Mouse (Mus musculus) adrenal gland, adult 8-10 months (tissue): ENCODE results near the gene Id1. TPM values are rescaled to one million over a fixed set of nuclear protein-coding genes. Genes with fewer than 3 reads are reported as not detected.
A peak's percentile ranks its signal among the peaks of the same experiment; 100 is the strongest.

Source experiments
- DNase-seq: peaks from one replicate; pipeline ENCODE4 v3.0.0; 2022
- total RNA-seq, 4 experiments: library from RNA; stranded (reverse); gene quantifications; 2 replicates each; pipeline ENCODE4 v1.2.4; 2022

Gene Id1
- total RNA-seq, 4 experiments from 2014 or later: 38.9 to 74.3 (median 55.1) TPM

DNA sequence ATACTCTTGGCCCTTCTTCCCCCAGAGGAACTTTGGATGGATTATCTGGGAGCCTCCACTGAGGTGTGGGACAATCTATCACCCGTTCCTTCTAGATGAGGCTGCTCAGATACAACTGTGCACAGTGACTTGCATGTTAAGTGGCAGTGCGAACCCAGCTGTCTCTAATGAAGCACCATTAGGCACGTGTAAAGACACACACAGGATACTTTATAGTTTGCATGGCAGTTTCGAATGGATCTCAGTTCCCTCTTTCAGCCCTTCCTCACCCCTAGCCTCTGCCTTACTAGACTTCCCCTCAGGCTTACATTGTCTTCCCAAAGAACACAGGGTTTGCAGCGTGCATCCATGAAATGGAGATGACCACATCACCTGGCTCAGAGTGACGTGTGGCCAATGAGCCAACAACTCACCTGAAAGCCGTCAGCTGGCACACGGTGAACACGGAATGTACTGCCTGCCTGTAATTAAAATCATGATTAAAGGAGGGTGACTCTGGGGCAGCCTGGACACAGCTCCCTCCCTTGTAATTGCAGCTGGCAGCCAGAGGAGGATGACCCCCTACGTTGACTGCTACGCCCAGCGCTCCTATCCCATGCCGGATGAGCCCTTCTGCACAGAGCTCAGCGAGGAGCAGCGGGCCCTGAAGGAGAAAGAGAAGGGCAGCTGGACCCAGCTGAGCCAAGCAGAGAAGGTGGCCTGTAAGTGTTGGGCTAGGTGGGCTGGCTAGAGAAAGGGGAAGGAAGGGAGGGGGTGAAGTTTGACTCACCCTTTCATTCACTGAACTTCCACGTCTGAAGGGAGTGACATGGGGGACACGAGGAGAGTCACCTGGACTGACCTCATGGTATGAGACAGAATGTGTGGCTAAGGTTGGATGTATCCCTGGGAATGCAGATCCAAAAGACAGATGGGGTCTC is 20.7 kb downstream of the Id1 start:
- no peak for DNase-seq

DNA sequence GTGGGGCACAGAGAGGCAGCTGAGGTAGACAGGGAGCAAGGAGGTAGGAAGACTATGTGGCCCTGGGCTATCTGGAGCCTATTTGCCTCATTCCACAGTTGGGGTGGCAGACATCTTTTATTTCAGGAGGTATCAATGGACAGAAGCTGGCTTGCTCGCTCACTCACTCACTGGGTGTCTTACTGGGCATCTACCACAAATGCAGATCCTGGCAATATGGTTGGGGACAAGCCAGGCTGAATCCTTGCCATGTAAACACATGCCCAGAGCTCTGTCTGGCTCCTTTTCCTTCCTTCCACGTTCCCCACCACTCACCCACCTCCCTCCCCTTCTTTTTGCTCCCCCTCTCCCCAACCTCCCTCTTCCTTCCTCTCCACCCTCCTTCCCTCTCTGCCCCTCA is 21.4 kb downstream of the Id1 start:
- DNase-seq: no peak

DNA sequence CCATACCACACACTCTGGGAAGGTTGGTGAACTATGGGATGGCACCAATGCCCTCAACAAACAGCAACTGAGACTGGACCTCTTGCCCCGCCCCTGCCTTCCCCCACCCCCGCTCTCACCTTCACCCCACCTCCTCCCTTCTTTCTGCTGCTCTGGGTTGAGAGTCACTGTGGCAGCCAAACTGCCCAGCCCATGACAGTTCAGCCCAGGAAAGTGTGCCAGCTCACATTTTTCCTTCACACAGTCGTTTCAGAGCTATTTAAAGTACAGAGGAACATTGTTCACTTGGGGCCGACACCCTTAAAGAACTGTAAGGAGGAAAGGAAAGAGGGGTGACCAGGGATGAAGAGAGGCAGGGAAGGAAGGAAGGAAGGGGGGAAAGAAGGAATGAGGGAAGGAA is 22.3 kb downstream of the Id1 start:
- DNase-seq: no peak

DNA sequence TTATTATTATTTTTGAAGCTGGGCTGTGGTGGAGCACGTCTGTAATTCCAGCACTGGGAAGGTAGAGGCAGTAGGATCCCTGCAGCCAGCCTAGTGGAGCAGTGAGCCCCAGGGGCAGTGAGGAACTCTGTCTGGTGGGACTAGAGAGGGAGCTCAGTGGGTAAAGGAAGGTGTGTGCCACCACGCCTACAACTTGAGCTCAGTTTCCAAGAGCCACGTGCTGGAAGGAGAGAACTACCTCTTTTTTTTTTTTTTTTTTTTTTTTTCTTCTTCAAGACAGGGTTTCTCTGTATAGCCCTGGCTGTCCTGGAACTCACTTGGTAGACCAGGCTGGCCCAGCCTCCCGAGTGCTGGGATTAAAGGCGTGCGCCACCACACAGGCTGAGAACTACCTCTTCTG is 27.3 kb downstream of the Id1 start:
- DNase-seq: no peak

DNA sequence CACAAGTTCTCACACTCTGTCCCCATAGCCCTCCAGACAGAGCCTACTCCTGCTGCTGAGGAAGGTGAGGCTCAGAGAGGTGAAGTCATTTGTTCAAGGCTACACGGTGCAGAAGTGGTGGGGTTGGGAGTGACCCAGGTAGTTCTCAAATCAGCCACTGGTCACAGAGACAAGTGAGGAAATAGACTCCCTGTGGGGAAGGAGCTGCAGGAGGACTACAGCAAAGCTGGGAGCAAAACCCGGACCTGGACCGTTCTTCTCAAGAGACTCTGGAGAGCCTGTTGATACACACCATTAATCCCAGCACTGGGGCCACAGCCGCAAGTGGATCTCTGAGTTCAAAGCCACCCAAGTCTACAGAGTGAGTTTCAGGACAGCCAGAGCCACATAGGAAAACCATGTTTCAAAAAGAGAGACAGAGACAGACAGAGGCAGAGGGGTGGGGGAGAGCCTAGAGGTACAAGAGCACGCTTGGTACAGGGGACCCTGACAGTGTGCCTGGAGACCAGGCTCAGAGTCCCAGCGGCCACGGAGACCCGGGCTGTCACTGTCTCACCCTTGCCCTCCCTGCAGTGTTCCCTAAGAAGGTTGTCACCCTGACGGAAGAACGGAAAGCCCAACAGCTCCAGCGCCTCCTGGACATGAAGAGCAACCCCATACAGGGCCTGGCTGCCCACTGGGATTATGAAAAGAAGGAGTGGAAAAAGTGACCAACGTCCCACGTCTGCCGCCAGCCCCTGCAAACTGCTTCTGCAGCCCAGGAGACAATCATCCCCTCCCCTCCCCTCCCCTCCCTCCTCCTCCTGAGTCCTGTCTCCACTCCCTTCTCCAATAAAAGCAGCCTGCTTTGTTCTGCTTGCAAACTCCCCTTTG is 28.4 kb downstream of the Id1 start:
- no peak for DNase-seq

DNA sequence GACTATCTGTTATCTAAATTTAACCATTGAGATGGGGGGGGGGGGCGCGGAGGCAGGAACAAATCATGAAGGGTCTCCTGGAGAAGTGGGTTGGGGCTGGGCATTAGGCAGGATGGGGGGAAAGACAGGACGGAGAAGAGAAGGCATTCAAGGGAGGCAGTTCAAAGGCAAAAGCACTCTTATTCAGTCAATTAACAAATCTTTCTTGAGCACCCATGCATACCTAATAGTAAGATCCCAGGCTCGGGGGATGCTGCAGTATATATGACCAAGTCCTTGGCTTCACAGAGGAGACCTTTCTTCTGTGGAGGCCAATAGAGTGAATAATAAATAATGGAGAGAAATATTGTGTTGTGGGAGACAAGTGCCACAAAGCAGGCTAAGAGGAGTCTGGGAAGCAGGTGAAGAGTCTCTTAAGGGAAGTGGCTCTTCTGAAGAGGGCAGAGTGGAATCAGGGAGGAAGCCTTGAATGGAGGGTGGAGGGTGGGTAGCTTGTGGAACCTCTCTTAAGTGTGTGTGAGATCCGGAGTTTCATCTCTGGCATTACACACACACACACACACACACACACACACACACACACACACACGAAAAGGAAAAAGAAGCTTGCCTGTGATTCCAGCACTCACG is 29.1 kb downstream of the Id1 start:
- DNase-seq: no peak

DNA sequence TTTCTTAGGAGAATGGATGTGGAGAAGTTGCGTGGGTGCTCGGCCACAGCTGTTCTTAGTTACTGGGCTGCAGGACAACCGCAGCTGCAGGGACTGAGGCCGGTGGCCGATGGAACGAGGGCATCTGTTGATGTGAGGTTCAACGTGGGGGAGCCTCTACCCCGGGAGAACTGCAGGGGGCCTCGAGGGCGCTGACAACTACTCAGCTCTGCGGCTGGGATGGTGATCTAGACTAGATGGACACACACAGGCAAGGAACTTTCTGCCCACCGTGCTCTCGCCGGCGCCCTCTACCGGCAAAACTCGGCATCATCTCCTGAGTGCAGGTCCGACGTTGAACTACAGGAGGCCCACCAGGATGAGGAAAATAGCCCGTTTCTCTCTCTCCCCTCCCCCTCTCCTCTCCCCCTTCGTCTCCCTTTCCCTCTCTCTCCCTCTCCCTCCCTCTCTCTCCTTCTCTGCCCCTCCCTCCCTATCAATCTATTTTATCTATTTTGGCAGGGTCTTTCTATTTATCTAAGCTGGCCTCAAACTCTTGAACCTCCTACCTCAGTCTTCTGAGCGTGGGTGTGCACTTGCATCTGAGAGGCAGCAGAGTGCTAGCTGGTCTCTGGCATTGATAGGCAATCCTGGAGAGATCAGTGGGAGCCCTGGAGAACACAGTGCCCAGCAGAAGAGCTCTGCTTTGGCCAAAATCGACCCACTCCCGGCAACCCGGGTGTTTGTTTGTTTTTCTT is 30.5 kb downstream of the Id1 start:
- peak; percentile 79 for DNase-seq

DNA sequence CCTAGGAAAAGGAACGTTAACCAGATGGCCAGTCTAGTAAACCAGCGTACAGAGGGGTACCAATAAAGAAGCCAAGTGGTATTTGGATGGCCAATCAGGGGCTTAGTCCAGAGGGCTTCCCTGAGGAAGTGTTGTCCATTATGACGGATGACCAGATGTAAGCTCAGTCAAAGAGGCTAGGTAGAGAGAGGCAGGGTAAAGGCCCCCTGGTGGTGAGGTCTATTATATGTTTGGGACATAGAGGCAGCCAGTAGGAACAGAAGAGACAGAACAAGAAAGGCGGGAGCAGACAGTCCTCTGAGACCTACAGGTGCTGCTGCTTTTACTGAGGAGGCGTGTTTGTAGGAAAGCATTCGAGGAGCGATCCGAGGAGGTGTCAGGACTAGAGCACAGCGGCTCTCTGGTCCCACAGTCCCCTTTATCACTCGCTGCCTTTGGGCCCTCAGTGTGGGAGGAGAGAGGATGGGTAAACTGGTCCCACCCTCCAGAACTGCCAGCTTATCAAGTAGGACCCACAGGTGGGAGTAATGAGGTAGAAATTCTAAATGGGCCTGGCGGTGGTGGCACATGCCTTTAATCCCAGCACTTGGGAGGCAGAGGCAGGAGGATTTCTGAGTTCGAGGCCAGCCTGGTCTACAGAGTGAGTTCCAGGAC is 31.7 kb downstream of the Id1 start:
- DNase-seq: peak; percentile 29

DNA sequence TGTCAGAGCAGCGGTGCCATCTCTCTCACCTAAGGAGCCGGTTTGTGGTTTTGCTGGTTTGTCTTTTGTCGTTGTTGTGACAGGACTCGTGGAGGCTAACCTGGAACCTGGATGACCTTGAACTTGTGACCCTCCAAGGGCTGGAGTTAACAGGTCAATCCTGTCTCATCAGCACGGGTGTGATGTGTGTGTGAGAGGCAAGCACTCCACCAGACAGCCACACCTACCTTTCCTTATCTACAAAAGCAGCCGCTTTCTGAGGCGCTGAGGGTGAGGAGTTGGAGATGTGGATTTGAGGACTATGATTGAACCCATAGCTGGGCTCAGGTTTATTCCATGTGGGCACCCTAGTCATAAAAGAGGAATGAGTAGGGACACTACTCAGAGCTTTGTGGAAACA is 33.6 kb downstream of the Id1 start:
- DNase-seq: no peak

DNA sequence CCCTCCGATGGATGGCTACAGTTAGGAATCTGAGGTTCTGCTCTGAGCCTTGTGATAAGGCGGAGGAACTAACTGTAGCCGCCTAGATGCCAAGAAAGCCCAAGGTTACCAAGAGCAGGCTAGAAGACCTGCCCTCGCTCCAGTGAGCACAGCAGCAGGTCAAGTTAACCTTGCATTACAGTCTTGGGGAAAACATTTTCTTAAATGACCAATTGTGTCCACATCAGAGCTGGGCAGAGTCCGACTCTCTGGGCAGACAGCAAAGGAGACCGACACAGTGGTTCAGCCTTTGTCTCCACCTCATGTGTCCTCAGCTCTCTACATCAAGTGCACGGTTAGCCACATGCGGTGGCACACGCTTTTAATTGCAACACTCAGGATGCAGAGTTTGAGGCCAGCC is 35.5 kb downstream of the Id1 start:
- no peak for DNase-seq

DNA sequence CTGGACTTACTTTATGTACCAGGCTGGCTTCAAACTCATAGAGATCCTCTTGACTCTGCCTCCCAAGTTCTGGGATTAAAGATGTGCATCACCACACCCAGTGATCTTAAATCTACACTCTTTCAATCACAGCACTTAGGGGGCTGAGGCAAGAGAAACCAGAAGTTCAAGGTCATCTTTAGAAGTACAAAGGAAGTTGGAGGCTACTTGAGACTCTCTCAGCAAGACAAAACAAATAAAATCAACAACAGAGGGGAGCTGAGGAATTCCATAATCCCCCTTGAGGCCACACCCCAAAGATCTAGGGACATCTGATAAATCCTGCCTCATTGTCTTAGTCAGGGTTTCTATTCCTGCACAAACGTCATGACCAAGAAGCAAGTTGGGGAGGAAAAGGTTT is 36.2 kb downstream of the Id1 start:
- no peak for DNase-seq

DNA sequence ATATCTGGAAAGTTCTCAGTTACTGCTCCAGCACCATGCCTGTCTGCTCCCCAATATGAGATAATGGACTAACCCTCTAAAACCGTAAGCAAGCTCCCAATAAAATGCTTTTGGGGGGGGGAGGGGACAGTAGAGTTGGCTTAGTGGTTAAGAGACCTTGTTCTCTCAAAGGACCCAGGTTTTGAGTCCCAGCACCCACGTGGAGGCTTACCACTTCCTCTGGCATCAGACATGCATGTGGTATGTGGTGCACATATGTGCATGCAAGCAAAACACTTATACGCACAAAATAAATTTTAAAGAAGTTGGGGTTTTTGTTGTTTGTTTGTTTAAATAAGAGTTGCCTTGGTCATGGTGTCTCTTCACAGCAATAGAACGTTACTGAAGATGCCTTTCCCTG is 39.3 kb downstream of the Id1 start:
- DNase-seq: no peak

DNA sequence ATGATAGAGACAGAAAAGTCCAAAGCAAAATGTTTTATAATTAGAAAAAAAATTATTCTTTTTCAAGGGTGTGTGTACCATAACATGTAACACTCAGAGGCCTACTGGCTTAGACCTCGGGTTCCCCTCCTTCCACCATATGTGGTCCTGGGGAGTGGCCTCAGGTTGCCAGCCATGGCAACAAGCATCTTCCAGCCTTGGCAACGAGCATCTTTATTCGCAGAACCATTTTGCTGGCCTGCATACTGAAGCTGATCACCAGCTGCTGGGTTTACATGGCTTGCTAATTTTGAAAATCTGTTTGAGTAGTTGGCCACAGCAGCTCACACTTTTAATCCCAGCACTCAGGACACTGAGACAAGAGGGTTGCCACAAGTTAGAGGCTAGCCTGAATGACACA is 40.0 kb downstream of the Id1 start:
- DNase-seq: no peak

DNA sequence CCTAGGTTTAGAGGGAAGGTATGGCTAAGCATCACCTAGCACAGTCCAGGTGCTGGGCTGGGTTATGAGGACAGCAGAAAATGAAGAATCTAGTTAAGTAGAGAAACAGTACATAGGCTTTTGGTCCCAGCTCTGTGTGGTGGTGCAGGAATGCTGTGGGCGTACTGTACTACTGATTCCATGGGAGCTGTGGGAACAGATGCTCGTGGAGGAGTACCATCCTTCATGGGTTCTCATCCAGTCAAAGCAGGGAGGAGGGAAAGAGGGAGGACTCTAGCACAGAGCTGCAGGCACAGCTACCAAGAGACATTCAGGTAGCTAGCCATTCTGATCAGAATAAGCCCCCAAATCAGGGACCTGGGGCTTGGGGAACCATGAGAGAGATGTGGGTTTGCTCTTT is 40.4 kb downstream of the Id1 start:
- DNase-seq: no peak

DNA sequence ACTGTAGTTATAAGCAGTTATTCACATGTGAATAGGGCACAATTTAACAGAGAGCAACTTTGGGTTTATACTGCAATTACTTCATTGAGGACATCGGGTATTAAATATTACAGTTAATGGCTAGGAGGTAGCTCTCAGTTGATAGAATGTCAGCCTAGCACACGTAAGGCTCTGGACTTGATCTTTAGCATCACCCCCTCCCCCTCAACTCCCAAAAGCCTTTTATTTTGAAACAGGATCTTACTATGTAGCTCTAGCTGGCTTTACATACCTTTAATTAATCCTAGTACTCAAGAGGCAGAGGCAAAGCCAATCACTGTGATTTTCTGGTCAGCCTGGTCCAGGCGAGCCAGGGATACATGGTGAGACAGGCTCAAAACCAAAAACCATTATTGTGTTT is 41.0 kb downstream of the Id1 start:
- no peak for DNase-seq

DNA sequence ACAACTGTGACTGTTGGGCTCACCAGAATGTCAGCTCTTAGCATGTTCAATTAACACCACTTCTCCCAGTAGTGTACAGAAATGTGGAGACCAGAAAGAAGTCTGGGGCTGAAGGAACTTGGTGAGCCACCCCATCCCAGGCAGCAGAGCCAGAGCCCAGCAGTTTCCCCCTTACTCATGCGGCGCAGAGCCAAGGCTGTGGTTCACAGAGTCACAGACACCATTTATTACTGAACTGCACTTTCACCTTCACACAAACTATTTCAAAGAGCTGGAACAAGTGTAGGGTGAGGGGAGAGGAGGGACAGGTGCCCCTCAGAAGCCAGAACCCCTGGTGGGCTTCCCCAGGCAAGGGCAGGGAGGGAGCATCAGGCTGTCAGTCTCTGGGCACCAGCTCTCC is 44.4 kb downstream of the Id1 start:
- DNase-seq: no peak

DNA sequence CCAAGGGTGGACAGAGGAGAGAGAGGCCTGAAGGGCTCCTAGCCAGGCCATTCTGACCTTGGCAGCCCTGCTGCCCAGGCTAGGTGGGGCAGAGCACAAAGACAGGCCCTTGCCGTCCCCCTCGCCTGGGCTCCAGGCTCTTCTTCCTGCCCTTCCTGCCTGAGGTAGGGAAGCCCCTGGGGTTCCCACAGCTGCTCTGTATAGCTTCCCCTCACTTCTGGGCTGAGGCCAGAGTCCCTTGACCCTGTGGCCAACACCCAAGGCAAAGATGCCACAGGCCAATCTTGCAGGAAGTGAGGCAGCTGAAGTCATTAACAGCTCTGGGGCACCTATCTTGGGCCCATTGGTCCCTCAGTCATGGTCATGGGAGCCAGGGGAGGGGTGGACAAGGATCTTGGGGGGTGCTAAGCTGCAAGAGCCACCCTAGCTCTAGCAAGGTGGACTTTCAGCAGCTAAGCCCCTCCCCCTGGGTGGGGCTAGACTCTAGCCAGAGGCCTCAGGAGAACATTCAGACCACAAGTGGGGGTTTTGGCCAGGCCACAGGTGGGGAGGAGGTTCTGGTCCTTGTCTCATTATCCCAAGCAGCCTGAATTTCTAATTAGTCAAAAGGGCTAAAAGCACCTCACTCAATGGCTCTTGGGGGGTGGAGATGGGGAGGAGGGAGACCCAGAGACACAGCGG is 45.1 kb downstream of the Id1 start:
- DNase-seq: peak; percentile 25

DNA sequence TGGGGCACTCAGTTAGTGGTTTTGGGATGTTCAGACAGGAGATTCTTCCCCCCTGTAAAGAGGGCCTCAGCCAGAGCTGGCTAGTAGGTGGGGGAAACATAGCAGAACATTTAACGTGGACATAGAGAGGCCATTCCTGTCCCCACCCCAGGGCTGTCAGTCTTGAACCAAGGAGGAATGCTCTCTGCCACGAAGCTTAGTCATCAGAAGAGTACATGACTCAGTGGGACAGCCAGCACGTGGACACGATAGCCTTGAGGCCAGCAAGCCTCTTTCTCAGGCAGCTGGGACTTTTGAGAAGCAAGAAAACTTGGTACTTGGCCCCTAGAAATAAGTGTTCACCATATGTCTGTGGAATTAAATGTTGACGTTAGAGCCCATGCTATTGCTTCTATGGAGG is 46.6 kb downstream of the Id1 start:
- DNase-seq: peak; percentile 74

DNA sequence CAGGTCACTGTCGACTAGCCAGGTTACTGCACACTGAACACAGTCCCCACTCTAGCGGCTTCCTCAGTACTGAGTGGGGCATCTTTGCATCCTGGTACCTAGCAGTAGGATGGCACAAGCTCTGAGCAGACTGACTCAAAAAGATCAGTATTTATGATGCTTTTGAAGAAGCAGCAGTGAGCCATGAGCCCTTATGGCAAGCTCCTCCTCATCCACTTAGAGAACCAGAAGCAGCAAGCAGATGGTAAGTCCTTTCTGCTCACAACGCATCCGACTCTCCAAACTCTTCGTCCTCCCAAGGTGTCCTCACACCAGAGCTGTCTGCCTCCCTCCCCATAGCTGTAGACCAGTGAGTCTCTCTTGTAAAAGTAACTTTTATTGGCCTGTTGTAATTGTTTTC is 47.2 kb downstream of the Id1 start:
- DNase-seq: no peak

DNA sequence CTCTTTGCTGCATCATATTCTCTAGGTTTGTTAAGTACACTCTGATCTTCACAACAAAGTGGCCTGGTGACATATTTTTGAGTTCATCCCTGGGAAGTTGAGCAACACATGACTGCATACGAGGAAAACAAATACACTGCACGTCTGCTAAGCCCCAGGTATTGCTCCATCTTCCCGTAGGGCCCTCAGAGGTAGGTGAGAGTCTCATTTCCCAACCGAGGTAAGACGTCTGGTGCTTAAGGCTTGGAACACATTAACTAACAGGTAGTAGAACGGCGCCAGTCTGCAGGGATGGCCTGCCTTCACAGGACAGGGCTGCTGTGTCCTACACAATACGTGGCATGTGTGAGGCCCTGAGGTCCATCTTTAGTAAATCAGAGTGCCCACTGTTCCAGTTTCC is 48.6 kb downstream of the Id1 start:
- DNase-seq: no peak
